Mouse (Mus musculus) CH12.LX (cell line): ENCODE measurements around the gene Mdfic. TPM values are rescaled to one million over a fixed set of nuclear protein-coding genes. Genes with fewer than 3 reads are reported as not detected.

Experiments
- DNase-seq: peaks from one replicate; pipeline ENCODE4 v3.0.0-alpha.2; 2013; ENCODE audit errors: extremely low read depth
- H3K27ac ChIP-seq: 2 replicates; pipeline ENCODE4 v1.5.1; 2012; ENCODE audit warnings: low read depth, mild to moderate bottlenecking, control low read depth, moderate library complexity; ENCODE audit not compliant: insufficient read depth
- H3K27me3 ChIP-seq: replicated peaks from 2 replicates; pipeline ENCODE3; 2012; ENCODE audit warnings: inconsistent platforms
- H3K36me3 ChIP-seq, 2 experiments: replicated peaks in 1 of 2; 2 replicates each; pipeline versions ENCODE3 to v1.6.1; 2012; ENCODE audit warnings: inconsistent platforms in 1 of 2, low read length in 1 of 2, mild to moderate bottlenecking in 1 of 2, mixed read lengths in 1 of 2, moderate library complexity in 1 of 2; ENCODE audit not compliant: control insufficient read depth in 1 of 2, insufficient read depth in 1 of 2
- H3K4me1 ChIP-seq, 2 experiments: 2 replicates each; pipeline ENCODE4 v1.6.1; 2012; ENCODE audit warnings: inconsistent platforms in 1 of 2, moderate library complexity in 1 of 2; ENCODE audit not compliant: insufficient read depth in 2 of 2, control insufficient read depth in 1 of 2
- H3K4me2 ChIP-seq: 2 replicates; pipeline ENCODE4 v1.6.1; 2012; ENCODE audit warnings: low read depth, mild to moderate bottlenecking, control low read depth; ENCODE audit not compliant: poor library complexity, insufficient read depth, severe bottlenecking
- H3K4me3 ChIP-seq, 3 experiments: fragments of 150-350 bp in 1 of 3; sonication (generic) in 1 of 3; replicated peaks in 1 of 3; 2 replicates each; pipeline versions ENCODE3 to v1.5.1; 2011 to 2012; ENCODE audit warnings: low read depth in 2 of 3, low read length in 2 of 3, mild to moderate bottlenecking in 2 of 3, moderate library complexity in 2 of 3, control low read depth in 1 of 3, improper control_type of control experiment in 1 of 3, inconsistent platforms in 1 of 3, mixed read lengths in 1 of 3; ENCODE audit not compliant: poor library complexity in 1 of 3
- H3K79me2 ChIP-seq: replicated peaks from 2 replicates; pipeline ENCODE4 v1.6.1; 2012; ENCODE audit warnings: mild to moderate bottlenecking, moderate library complexity; ENCODE audit not compliant: control insufficient read depth, poor library complexity, insufficient read depth, severe bottlenecking; ENCODE audit errors: extremely low read depth
- H3K9ac ChIP-seq: 2 replicates; pipeline ENCODE4 v1.6.1; 2012; ENCODE audit warnings: low read depth, mild to moderate bottlenecking, control low read depth, moderate library complexity; ENCODE audit not compliant: insufficient read depth
- H3K9me3 ChIP-seq: replicated peaks from 2 replicates; pipeline ENCODE3; 2012; ENCODE audit warnings: low read length, inconsistent platforms, mixed read lengths
- CTCF ChIP-seq, 2 experiments: IDR thresholded peaks in 1 of 2; conservative IDR thresholded peaks in 1 of 2; 2 replicates each; pipeline ENCODE4 v1.5.1; 2011 to 2012; ENCODE audit warnings: low read depth in 2 of 2, low read length in 2 of 2, improper control_type of control experiment in 1 of 2, inconsistent platforms in 1 of 2, mild to moderate bottlenecking in 1 of 2, moderate library complexity in 1 of 2
- ETS1 ChIP-seq: conservative IDR thresholded peaks from 2 replicates; pipeline ENCODE4 v1.6.1; 2012; ENCODE audit warnings: low read depth, mild to moderate bottlenecking, inconsistent platforms, low read length, improper control_type of control experiment, moderate library complexity
- HCFC1 ChIP-seq: IDR thresholded peaks from 2 replicates; pipeline ENCODE4 v1.6.1; 2012; ENCODE audit warnings: low read depth, mild to moderate bottlenecking, inconsistent platforms, low read length, improper control_type of control experiment
- JUND ChIP-seq: conservative IDR thresholded peaks from 2 replicates; pipeline ENCODE4 v1.6.1; 2011; ENCODE audit warnings: low read depth, low read length, improper control_type of control experiment
- KAT2A ChIP-seq: IDR thresholded peaks from 2 replicates; pipeline ENCODE4 v1.6.1; 2012; ENCODE audit warnings: low read length, improper control_type of control experiment, inconsistent platforms; ENCODE audit not compliant: insufficient replicate concordance
- MAZ ChIP-seq: IDR thresholded peaks from 2 replicates; pipeline ENCODE4 v1.6.1; 2012; ENCODE audit warnings: low read depth, mild to moderate bottlenecking, inconsistent platforms, low read length, improper control_type of control experiment, moderate library complexity
- MXI1 ChIP-seq: IDR thresholded peaks from 2 replicates; pipeline ENCODE4 v1.6.1; 2011; ENCODE audit warnings: mild to moderate bottlenecking, low read depth, low read length, improper control_type of control experiment
- PAX5 ChIP-seq: IDR thresholded peaks from 2 replicates; pipeline ENCODE4 v1.6.1; 2012; ENCODE audit warnings: low read length, inconsistent platforms, mixed read lengths
- POLR2A ChIP-seq: IDR thresholded peaks from 2 replicates; pipeline ENCODE4 v1.6.1; 2011; ENCODE audit warnings: low read depth, mild to moderate bottlenecking, improper control_type of control experiment, low read length
- RCOR1 ChIP-seq: conservative IDR thresholded peaks from 2 replicates; pipeline ENCODE4 v1.6.1; 2012; ENCODE audit warnings: low read depth, mild to moderate bottlenecking, inconsistent platforms, low read length, improper control_type of control experiment
- SMC3 ChIP-seq: IDR thresholded peaks from 2 replicates; pipeline ENCODE4 v1.6.1; 2011; ENCODE audit warnings: low read depth, low read length, improper control_type of control experiment
- TBP ChIP-seq: conservative IDR thresholded peaks from 2 replicates; pipeline ENCODE4 v1.6.1; 2011; ENCODE audit warnings: low read depth, low read length, improper control_type of control experiment
- TCF12 ChIP-seq: IDR thresholded peaks from 2 replicates; pipeline ENCODE4 v1.6.1; 2014; ENCODE audit warnings: low read depth, mild to moderate bottlenecking, inconsistent platforms, low read length, improper control_type of control experiment
- USF2 ChIP-seq: conservative IDR thresholded peaks from 2 replicates; pipeline ENCODE4 v1.6.1; 2011; ENCODE audit warnings: low read depth, low read length, improper control_type of control experiment
- ZC3H11A ChIP-seq: IDR thresholded peaks from 2 replicates; pipeline ENCODE4 v1.6.1; 2012; ENCODE audit warnings: low read depth, mild to moderate bottlenecking, inconsistent platforms, low read length, improper control_type of control experiment
- ZMIZ1 ChIP-seq: IDR thresholded peaks from 2 replicates; pipeline ENCODE4 v1.6.1; 2012; ENCODE audit warnings: low read depth, mild to moderate bottlenecking, inconsistent platforms, low read length, improper control_type of control experiment
- ZNF384 ChIP-seq: IDR thresholded peaks from 2 replicates; pipeline ENCODE4 v1.6.1; 2012; ENCODE audit warnings: low read depth, low read length, improper control_type of control experiment, inconsistent platforms
- dilution Hi-C: fragments of 300-500 bp; cut with MboI; formaldehyde crosslinking; loops from 2 replicates; pipeline ENCODE4 v1.14.3; 2020; ENCODE audit warnings: low sequenced_read_pairs; ENCODE audit not compliant: extremely low pct_unique_long_range_greater_than_20kb, extremely low pct_ligation_motif_present
- in situ Hi-C: fragments of 300-500 bp; cut with MboI; formaldehyde crosslinking; loops from 3 replicates; pipeline ENCODE4 v1.14.3; 2019; ENCODE audit warnings: low sequenced_read_pairs, low pct_ligation_motif_present, low pct_unique_long_range_greater_than_20kb, mixed read lengths
- polyA plus RNA-seq: library from polyadenylated mRNA; unstranded; fragments of >175 nt; gene quantifications from 2 replicates; pipeline ENCODE4 v1.2.1, GENCODE M21; 2012; ENCODE audit warnings: low read depth; ENCODE audit not compliant: insufficient read length
- total RNA-seq, 2 experiments: library from RNA; depleted of rRNA; stranded (reverse); fragments of 300-350 nt in 1 of 2; fragments of >200 nt in 1 of 2; gene quantifications; 2 replicates each; pipeline ENCODE4 v1.2.3; 2012 to 2014

The Mdfic gene
- total and polyA plus RNA-seq, 3 experiments = 8.3 to 14.7 (median 14.1) TPM

- dilution Hi-C loops = no loop called here
- no peaks in the 10 kb centered on the region for H3K9me3 ChIP-seq
- no peak overlapping the region for H3K27ac ChIP-seq
- in situ Hi-C loops = no loop called here
- H3K4me3 ChIP-seq = no peak overlapping the region
- H3K36me3 ChIP-seq = no peaks in the 10 kb centered on the region
- no peaks in the 10 kb centered on the region for H3K79me2 ChIP-seq
- TF ChIP-seq TCF12 (no peak), HCFC1 (no peak), CTCF (conservative IDR thresholded peaks at IDR 0.05 in 1 of 2, IDR thresholded peaks at IDR 0.05 in 1 of 2; ENCODE audit: low read depth in 2 of 2, low read length in 2 of 2) (no peak), KAT2A (no peak), ZC3H11A (no peak), PAX5 (no peak), ETS1 (no peak), RCOR1 (no peak), MXI1 (no peak), ZMIZ1 (no peak)
- H3K9ac ChIP-seq = no peak overlapping the region
- peaks cover 0 to 6% of the 10 kb centered on the region in 2 experiments; a peak in 2 of 4 replicates for H3K4me1 ChIP-seq
- H3K27me3 ChIP-seq = no peaks in the 10 kb centered on the region
- H3K4me2 ChIP-seq = no peak overlapping the region
- no peak for DNase-seq
These were observed 10.4 kb upstream of the Mdfic start for GRCm38 (mm10) chr6:15710080-15710479.

DNA sequence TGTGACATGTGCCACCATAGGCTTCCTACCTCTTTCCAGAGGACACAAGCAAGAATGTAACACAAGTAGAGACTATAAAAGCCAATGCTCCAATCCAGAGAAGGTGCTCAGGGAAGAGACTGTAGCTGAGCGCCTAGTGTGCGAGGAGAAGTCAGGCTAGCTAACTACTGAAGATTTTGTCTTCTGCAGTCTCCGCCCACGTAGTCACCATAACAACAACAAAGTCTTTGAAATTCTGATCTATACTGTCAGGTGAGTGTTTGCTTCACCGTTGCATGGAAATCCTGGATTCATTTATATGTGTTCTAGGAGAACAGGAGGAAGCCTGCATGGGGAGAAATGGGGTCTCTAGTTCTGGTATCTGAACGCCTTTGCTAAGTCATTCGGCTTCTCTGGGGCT lies 9.8 kb upstream of the Mdfic start:
- dilution Hi-C loops (no loop called here), in situ Hi-C loops (no loop called here)
- no peaks in the 10 kb centered on the region for H3K36me3 ChIP-seq
- no peaks in the 10 kb centered on the region for H3K9me3 ChIP-seq
- no peak overlapping the region for H3K9ac ChIP-seq
- no peak overlapping the region for H3K4me2 ChIP-seq
- TF ChIP-seq SMC3 (no peak), TBP (no peak), MXI1 (no peak), USF2 (no peak), JUND (no peak), ZC3H11A (no peak), MAZ (no peak), POLR2A (no peak), ZNF384 (no peak)
- no peaks in the 10 kb centered on the region for H3K27me3 ChIP-seq
- H3K4me3 ChIP-seq = no peak overlapping the region
- no peak overlapping the region for H3K27ac ChIP-seq
- H3K4me1 ChIP-seq = peaks cover 0 to 11% of the 10 kb centered on the region in 2 experiments; a peak in 2 of 4 replicates
- no peaks in the 10 kb centered on the region for H3K79me2 ChIP-seq
- no peak for DNase-seq
